Mouse (Mus musculus): ENCODE measurements around the gene Zfp709. TPM values are rescaled to one million over a fixed set of nuclear protein-coding genes. Genes with fewer than 3 reads are reported as not detected.
"Not testable (repeated sequence)": the region's sequence is repeated elsewhere in the genome, so short reads cannot be mapped to it uniquely, and the experiment has no call there.

The Zfp709 gene
- total RNA-seq, 2 experiments from 2014 or later = 10.7 to 12.4 TPM

DNA sequence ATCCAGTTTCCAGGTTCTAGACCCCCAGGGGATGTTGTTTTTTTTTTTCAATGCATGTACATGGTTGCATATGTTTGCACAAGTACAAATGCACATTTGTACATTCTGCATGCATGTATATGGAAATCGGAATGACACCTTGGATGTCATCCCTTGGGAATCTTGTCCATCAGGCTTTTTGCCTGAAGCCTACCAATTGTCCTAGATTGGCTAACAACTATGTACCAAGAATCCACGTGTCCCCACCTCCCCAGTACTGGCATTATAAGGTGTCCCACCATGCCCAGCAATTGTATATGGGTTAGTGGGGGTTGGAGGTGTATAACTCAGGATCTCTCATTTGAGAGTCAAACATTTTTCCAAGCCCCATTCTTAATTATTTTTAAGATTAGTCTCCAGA is 30.5 kb downstream of the Zfp709 start:
- intact Hi-C loops (cut with DNase I) = no loop called here
- DNase-seq (ENCODE audit: low spot score in 2 of 2) = no peak

DNA sequence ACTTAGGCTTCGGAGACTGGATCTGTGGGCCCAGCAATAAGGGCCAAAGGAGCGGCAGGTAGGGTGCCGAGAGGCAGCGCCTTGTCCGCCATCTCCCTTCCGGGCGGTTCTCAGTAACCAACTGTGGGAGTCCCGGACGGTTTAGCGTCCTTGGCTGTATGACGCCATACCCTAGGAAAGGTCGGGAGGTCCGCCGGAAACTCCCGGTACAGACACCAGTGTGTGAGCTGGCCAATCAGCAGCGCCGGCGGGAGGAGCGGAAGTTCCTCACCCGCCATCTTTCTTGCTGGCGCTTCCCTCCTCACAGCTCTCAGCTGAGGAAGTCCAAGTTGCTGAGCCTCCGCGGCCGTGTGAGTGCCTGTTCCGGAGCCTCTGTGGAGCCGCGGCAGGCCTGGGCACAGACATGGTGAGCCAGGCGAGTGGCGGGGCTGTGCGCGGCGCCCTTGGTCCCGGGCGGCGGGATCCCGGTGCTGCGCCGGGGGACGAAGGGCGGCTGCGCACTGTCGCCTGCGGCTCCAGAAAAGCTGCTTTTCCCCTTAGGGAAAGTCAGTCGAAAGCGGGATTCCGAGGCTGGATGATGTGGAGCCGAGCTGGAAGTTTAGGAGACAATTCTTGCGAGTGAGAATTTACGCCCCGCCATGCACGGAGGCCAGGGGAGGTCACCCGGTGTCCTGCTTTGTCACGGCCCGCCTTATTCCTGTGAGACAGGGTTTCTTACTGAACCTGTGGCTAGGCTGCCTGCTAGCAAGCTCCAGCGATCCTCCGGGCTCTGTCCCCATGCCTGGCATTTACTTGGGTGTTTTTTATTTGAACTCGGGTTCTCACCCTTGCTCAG is 41.0 kb downstream of the Zfp709 start:
- peak; percentile 95 to 98 for DNase-seq (ENCODE audit: low spot score in 2 of 2)
- intact Hi-C loops (cut with DNase I) = loop anchor here (1.0 to 2.0 kb wide), 2 partner anchors 14 to 28 kb away; partner anchors contain the start of genes Zfp617, Zfp882 and Zfp961

DNA sequence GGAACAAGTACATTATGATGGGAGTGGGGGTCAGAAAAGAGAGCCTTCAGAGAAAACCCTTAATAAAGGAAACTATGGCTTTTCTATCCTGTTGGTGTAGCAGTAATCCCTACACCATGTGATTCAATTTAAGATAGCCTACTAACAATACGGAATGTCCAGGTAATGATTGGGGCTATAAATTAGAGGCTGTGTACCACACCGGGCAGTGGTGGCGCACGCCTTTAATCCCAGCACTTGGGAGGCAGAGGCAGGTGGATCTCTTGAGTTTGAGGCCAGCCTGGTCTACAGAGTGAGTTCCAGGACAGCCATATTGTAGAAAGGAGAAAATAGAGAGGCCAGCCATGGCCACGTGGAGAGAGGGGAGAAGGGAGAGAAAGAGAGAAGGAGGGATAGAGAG is 44.0 kb downstream of the Zfp709 start:
- intact Hi-C loops (cut with DNase I) = no loop called here
- DNase-seq (ENCODE audit: low spot score in 2 of 2) = no peak

DNA sequence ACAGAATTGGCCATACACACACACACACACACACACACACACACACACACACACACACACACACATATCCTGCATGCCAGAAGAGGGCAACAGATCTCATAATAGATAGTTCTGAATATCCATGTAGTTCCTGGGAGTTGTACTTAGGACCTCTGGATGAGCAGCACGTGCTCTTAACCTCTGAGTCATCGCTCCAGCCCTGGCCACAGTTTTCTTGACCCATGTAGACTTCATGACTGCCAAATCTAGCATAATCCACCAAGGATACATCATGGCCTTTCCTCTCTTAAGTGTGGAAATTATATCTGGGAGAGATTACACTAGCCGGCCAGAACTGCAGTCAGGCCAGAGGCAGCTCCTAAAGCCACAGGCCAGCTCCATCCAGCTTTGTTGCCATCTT is 44.7 kb downstream of the Zfp709 start:
- intact Hi-C loops (cut with DNase I) = no loop called here
- DNase-seq (ENCODE audit: low spot score in 2 of 2) = no peak

DNA sequence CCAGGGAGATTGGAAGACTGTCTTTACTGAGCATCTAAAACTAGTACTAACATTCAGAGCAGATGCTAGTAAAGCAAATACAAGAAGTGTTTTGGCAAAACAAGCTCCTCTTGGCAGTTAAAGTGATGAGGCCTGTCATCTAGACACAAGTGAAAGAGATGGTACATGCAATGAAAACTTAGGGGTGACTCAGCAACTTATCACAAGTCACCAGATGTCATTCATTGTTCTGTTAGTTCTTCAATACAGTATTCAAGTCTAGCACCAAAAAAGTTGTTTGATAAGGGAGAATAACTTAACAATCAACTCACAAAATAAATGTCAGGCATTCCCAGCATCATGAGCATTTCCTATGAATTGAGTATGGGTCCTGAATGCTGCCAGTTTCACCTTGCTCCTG is 46.0 kb downstream of the Zfp709 start:
- intact Hi-C loops (cut with DNase I) = no loop called here
- DNase-seq (ENCODE audit: low spot score in 2 of 2) = no peak

DNA sequence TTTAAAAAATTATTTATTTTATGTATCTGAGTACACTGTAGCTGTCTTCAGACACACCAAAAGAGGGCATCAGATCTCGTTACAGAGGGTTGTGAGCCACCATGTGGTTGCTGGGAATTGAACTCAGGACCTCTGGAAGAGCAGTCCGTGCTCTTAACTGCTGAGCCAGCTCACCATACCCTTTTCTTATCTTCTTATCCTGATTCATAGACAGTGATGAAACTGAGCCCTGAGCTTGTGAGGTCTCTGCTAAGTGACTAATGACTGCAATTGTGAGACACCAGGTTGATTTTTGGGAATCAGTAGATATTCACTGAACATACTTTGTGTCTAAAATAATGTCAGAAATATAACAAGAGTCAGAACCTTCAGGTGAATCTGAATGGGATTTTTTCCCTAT is 56.2 kb downstream of the Zfp709 start:
- intact Hi-C loops (cut with DNase I); DNase-seq (ENCODE audit: low spot score in 2 of 2): not testable (repeated sequence)

DNA sequence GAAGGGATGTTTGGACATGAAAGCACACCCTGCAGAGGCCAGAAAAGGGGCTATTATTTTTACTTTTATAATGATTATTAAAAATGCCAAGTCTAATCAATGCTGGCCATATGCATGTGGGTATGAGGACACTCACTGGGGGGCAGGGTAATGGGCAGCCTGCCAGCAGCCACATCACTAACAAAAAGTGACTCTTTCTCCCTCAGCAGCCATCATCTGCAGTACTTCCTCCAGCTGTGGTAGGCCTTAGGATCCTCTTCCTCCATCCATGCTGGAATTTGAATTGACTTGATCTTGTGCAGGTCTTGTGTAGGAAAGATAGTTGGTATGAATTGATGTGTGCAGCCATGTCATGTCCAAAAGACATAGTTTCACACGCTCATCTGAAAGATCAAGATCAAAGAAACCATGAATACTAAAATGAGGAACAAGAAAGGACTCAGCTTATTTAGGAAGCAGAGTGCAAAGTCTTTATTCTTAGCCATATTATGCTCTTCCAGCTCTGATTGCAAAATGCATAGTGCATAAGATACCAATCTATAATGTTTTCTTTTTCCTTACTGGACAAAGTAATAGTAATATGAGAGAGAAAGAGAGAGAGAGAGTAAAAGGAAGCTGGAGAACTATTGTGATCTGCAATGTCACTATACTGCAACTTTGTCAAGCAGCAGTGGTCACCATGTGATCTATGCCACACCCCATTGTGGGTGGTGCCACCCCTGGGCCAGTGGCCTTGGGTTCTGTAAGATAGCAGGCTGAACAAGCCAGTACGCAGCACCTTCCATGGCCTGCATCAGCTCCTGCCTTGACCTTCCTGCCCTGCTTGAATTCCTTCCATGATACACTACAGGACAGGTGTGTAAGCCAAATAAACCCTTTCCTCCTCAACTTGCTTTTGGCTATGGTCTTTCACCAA is 58.7 kb downstream of the Zfp709 start:
- no peak for DNase-seq (ENCODE audit: low spot score in 2 of 2)
- intact Hi-C loops (cut with DNase I) = no loop called here

DNA sequence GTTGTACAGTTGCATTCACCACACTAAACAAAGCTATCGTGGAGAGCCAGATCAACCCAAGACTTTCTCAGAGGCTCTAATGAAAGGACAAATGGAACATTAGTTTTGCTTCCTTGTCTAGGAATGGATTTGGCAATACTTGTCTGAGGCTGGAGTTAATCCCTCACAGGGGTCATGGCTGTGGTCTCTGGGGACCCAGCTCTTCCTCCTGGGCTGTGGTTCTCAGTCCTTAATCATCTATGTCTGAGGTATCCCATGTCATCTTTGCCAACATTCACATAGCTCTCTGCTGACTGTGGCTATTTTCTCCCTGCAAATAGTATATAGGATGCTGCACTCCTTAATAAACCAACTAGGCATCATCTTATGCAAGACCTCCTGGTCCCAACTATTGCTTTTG is 60.0 kb downstream of the Zfp709 start:
- no peak for DNase-seq (ENCODE audit: low spot score in 2 of 2)
- intact Hi-C loops (cut with DNase I) = no loop called here

Other genes starting within 250 kb of the Zfp709 start
- 100 to 1,000 TPM; 318 to 327 TPM for gene Unc13a, start 210.3 kb upstream of the Zfp709 start, total RNA-seq (2021)
- 1 to 10 TPM; 3.9 to 4.8 TPM for gene Jak3, start 205.7 kb upstream of the Zfp709 start, total RNA-seq (2021)
- gene Insl3, start 192.8 kb upstream of the Zfp709 start, total RNA-seq (2021) = 1 to 10 TPM; 1.3 to 1.5 TPM
- under 1 TPM; 0.34 to 0.53 TPM for gene B3gnt3, start 180.2 kb upstream of the Zfp709 start, total RNA-seq (2021)
- 100 to 1,000 TPM; 177 to 183 TPM for gene Fcho1, start 156.3 kb upstream of the Zfp709 start, total RNA-seq (2021)
- 10 to 100 TPM; 11.4 to 12.2 TPM for gene Zfp882, start 26.6 kb downstream of the Zfp709 start, total RNA-seq (2021)
- gene Zfp617, start 26.6 kb downstream of the Zfp709 start, total RNA-seq (2021) = 10 to 100 TPM; 30.6 to 31.2 TPM
- 10 to 100 TPM; 13.5 to 14.2 TPM for gene Zfp961, start 69.0 kb downstream of the Zfp709 start, total RNA-seq (2021)
- gene Cyp4f18, start 127.6 kb downstream of the Zfp709 start, total RNA-seq (2021) = not detected
- gene Olfr372, start 159.2 kb downstream of the Zfp709 start, total RNA-seq (2021) = not detected
- not detected for gene Olfr373, start 201.2 kb downstream of the Zfp709 start, total RNA-seq (2021)
- not detected for gene Olfr374, start 225.0 kb downstream of the Zfp709 start, total RNA-seq (2021)